In the genomic region with DNA sequence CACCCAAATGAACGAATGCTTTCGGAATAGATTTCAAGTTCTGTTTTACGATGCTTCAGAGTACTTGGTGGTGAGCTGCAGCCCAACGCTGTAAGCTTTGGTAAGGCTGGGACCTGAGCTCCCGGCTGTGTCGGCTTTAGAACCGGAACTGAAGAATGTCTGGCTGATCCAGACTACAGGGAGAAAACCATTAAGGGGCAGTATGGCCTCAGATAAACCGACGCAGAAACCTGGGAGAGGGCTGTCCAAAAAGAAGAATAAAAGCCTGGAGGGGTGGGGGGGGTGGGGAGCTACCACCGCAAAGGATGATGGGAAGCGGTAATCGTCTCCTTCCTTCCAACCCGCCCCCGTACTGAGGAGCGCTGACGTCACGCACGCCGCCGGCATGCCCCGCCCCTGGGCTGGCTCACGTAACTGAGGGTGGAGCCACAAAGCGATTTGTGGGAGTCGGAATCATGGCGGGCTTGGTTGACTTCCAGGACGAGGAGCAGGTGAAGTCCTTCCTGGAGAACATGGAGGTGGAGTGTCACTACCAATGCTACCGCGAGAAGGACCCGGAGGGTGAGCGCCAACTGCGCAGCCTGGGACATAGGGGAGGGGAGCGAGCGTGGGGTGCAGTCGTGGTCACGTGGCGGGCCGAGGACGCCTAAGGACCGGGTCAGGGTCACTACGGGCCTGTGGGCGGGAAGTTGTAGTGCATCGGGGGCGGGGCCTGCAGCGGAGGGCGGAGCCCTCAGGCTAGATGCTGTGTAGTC, we compare ENCODE assay signal across 8 mouse cellular contexts. TPM values are rescaled to one million over a fixed set of nuclear protein-coding genes. Genes with fewer than 3 reads are reported as not detected.
DNase-seq lines count a peak whose midpoint lies in the region; ATAC-seq and TF ChIP-seq lines count a peak whose summit lies in the region.

Coa7 (plus strand) TSS at position 411 of the 755 bp plus-strand sequence.

- H3K9ac ChIP-seq in forebrain, embryonic 12.5 days: peak within 1 kb of the TSS; percentile 68
- peak within 1 kb of the TSS; percentile 76 for H3K9ac ChIP-seq in heart, postnatal 0 days (replicated peaks; ENCODE audit: low read depth, low read length)
- H3K9ac ChIP-seq in liver, postnatal 0 days (replicated peaks): peak within 1 kb of the TSS; percentile 61
- H3K9ac ChIP-seq in neural tube, embryonic 14.5 days (replicated peaks; ENCODE audit: low read depth, low read length): peak within 1 kb of the TSS; percentile 65

- peak within 1 kb of the TSS; percentile 92 for H3K27ac ChIP-seq in forebrain, embryonic 12.5 days
- H3K27ac ChIP-seq in heart, postnatal 0 days (ENCODE audit: low read depth): peak within 1 kb of the TSS; percentile 95
- H3K27ac ChIP-seq in liver, postnatal 0 days (ENCODE audit: low read depth): peak within 1 kb of the TSS; percentile 92
- H3K27ac ChIP-seq in neural tube, embryonic 14.5 days (ENCODE audit: low read depth, low read length): peak within 1 kb of the TSS; percentile 96

- peak; percentile 97 for ATAC-seq in forebrain, embryonic 12.5 days (ENCODE audit: low FRiP score)
- ATAC-seq in heart, postnatal 0 days (ENCODE audit: insufficient read depth, low read depth): peak; percentile 95
- peak; percentile 94 for ATAC-seq in liver, postnatal 0 days
- peak; percentile 92 for ATAC-seq in neural tube, embryonic 14.5 days (ENCODE audit: low read depth)

- H3K36me3 ChIP-seq in E14TG2a.4 (ENCODE audit: insufficient read depth, low read length): peaks cover 33% of the 10 kb centered on the region
- peaks cover 16% of the 10 kb centered on the region for H3K36me3 ChIP-seq in forebrain, embryonic 12.5 days (replicated peaks)
- H3K36me3 ChIP-seq in heart, postnatal 0 days (replicated peaks; ENCODE audit: control insufficient read depth, insufficient read depth, low read length): peaks cover 5% of the 10 kb centered on the region; the same call in 1 of the 2 replicates
- H3K36me3 ChIP-seq in liver, postnatal 0 days (replicated peaks; ENCODE audit: insufficient read depth, low read length): no peaks in the 10 kb centered on the region; the same call in 1 of the 2 replicates
- no peaks in the 10 kb centered on the region for H3K36me3 ChIP-seq in neural tube, embryonic 14.5 days (ENCODE audit: control insufficient read depth, insufficient read depth, low read length)

- H3K9me3 ChIP-seq in E14TG2a.4 (ENCODE audit: low read length): no peaks in the 10 kb centered on the region
- no peaks in the 10 kb centered on the region for H3K9me3 ChIP-seq in forebrain, embryonic 12.5 days
- H3K9me3 ChIP-seq in heart, postnatal 0 days (replicated peaks; ENCODE audit: control insufficient read depth, low read length): no peaks in the 10 kb centered on the region
- no peaks in the 10 kb centered on the region for H3K9me3 ChIP-seq in liver, postnatal 0 days (ENCODE audit: low read length)
- H3K9me3 ChIP-seq in neural tube, embryonic 14.5 days (ENCODE audit: control insufficient read depth, low read length): no peaks in the 10 kb centered on the region

- TF ChIP-seq EP300 in heart, postnatal 0 days (IDR thresholded peaks at IDR 0.05; ENCODE audit: low read depth): no peak
- TF ChIP-seq EP300 in liver, postnatal 0 days (IDR thresholded peaks at IDR 0.05; ENCODE audit: low read depth): no peak; the same call in 1 of the 2 replicates

- WGBS in forebrain, embryonic 12.5 days: 1% methylated on average over 45 of the region's 45 CpGs
- under 1% methylated on average over 44 of the region's 45 CpGs for WGBS in heart, postnatal 0 days
- under 1% methylated on average over 45 of the region's 45 CpGs for WGBS in large intestine, adult 2 months
- under 1% methylated on average over 44 of the region's 45 CpGs for WGBS in liver, postnatal 0 days (ENCODE audit: insufficient replicate concordance)
- under 1% methylated on average over 45 of the region's 45 CpGs for WGBS in neural tube, embryonic 14.5 days

- TF ChIP-seq CTCF in E14TG2a.4 (conservative IDR thresholded peaks at IDR 0.05; ENCODE audit: low read length): no peak
- TF ChIP-seq CTCF in heart, postnatal 0 days (IDR thresholded peaks at IDR 0.05; ENCODE audit: low read depth): no peak
- no peak; the same call in 1 of the 2 replicates for TF ChIP-seq CTCF in liver, postnatal 0 days (IDR thresholded peaks at IDR 0.05; ENCODE audit: low read depth)

- H3K4me1 ChIP-seq in E14TG2a.4 (replicated peaks; ENCODE audit: low read depth, low read length): peaks cover 55% of the 10 kb centered on the region
- peaks cover 11% of the 10 kb centered on the region for H3K4me1 ChIP-seq in forebrain, embryonic 12.5 days
- peaks cover 21% of the 10 kb centered on the region for H3K4me1 ChIP-seq in heart, postnatal 0 days (ENCODE audit: control insufficient read depth, insufficient read depth)
- peaks cover 11% of the 10 kb centered on the region; the same call in 1 of the 2 replicates for H3K4me1 ChIP-seq in liver, postnatal 0 days (ENCODE audit: insufficient read depth)
- peaks cover 6% of the 10 kb centered on the region; the same call in 1 of the 2 replicates for H3K4me1 ChIP-seq in neural tube, embryonic 14.5 days (ENCODE audit: control insufficient read depth, insufficient read depth, low read length)

- H3K4me2 ChIP-seq in forebrain, embryonic 12.5 days: peak within 1 kb of the TSS; percentile 53
- peak within 1 kb of the TSS; percentile 75 for H3K4me2 ChIP-seq in heart, postnatal 0 days (ENCODE audit: low read depth, low read length)
- peak within 1 kb of the TSS; percentile 88 for H3K4me2 ChIP-seq in liver, postnatal 0 days (ENCODE audit: low read depth, low read length)
- H3K4me2 ChIP-seq in neural tube, embryonic 14.5 days (ENCODE audit: low read depth, low read length): peak within 1 kb of the TSS; percentile 56

- DNase-seq in c-Kit-positive CD71-positive TER-119-positive erythroid progenitor cells, embryonic 14.5 days (ENCODE audit: low spot score): peak; percentile 96
- peak; percentile 96 for DNase-seq in heart, postnatal 0 days (ENCODE audit: low spot score)
- DNase-seq in large intestine, adult 2 months (ENCODE audit: low read depth, low spot score): peak; percentile 88
- DNase-seq in liver, postnatal 0 days: peak; percentile 99
- peak; percentile 99 for DNase-seq in testis, postnatal 10 days (ENCODE audit: low spot score)

- peak within 1 kb of the TSS; percentile 89 for H3K4me3 ChIP-seq in E14TG2a.4 (replicated peaks; ENCODE audit: low read length)
- peak within 1 kb of the TSS; percentile 67 for H3K4me3 ChIP-seq in forebrain, embryonic 12.5 days (replicated peaks)
- H3K4me3 ChIP-seq in heart, postnatal 0 days (ENCODE audit: low read depth, low read length): peak within 1 kb of the TSS; percentile 79
- peak within 1 kb of the TSS; percentile 67 for H3K4me3 ChIP-seq in liver, postnatal 0 days (ENCODE audit: low read depth, low read length)
- peak within 1 kb of the TSS; percentile 64 for H3K4me3 ChIP-seq in neural tube, embryonic 14.5 days (ENCODE audit: low read depth, low read length)

- H3K27me3 ChIP-seq in E14TG2a.4 (ENCODE audit: insufficient read depth, low read length): no peaks in the 10 kb centered on the region
- no peaks in the 10 kb centered on the region for H3K27me3 ChIP-seq in forebrain, embryonic 12.5 days
- no peaks in the 10 kb centered on the region for H3K27me3 ChIP-seq in heart, postnatal 0 days (ENCODE audit: control insufficient read depth, insufficient read depth, low read length)
- H3K27me3 ChIP-seq in liver, postnatal 0 days (ENCODE audit: insufficient read depth, low read length): no peaks in the 10 kb centered on the region
- H3K27me3 ChIP-seq in neural tube, embryonic 14.5 days (ENCODE audit: control insufficient read depth, insufficient read depth, low read length): no peaks in the 10 kb centered on the region

RNA-seq across cellular contexts. Expression of gene Coa7, which starts in this region (rescaled TPM):
- 49.0 and 49.3 TPM in 2 replicates for polyA plus RNA-seq in forebrain, embryonic 12.5 days (2016; fragmentation: Nextera tagmentation; extraction: Ambion mirVana)
- 26.0 and 41.8 TPM in 2 replicates for total RNA-seq in heart, postnatal 0 days (2014; rRNA removed; ENCODE audit: low replicate concordance)
- polyA plus RNA-seq in heart, postnatal 0 days (2015; fragmentation: Nextera tagmentation; extraction: Ambion mirVana): 61.7 and 63.8 TPM in 2 replicates
- polyA plus RNA-seq in large intestine, adult 2 months (2012; rRNA removed): 14.5 and 17.9 TPM in 2 replicates
- 62.2 and 64.9 TPM in 2 replicates for polyA plus RNA-seq in liver, postnatal 0 days (2015; fragmentation: Nextera tagmentation; extraction: Ambion mirVana)
- 44.1 and 45.0 TPM in 2 replicates for polyA plus RNA-seq in neural tube, embryonic 14.5 days (2014; fragmentation: Nextera tagmentation; extraction: Ambion mirVana)

Comparison
In these comparisons a context has a peak if more than half of its experiments do, and no peak if none do; other contexts are left out.
1. Peak in every context shown above with its lines: DNase-seq, ATAC-seq, H3K4me3 ChIP-seq and H3K27ac ChIP-seq.